Mouse (Mus musculus) ES-Bruce4 (cell line): Measurements from ENCODE around the gene Plxnb2. TPM values are rescaled to one million over a fixed set of nuclear protein-coding genes. Genes with fewer than 3 reads are reported as not detected.
A peak's percentile ranks its signal among the peaks of the same experiment; 100 is the strongest.

ENCODE experiments used
- H3K27ac ChIP-seq: 2 replicates; pipeline ENCODE4 v1.5.1; 2012; ENCODE audit warnings: low read length, inconsistent platforms; ENCODE audit not compliant: insufficient read depth
- H3K27me3 ChIP-seq: 2 replicates; pipeline ENCODE4 v1.6.1; 2012; ENCODE audit warnings: mild to moderate bottlenecking, low read length, inconsistent platforms; ENCODE audit not compliant: control insufficient read depth, poor library complexity, insufficient read depth, severe bottlenecking
- H3K36me3 ChIP-seq: 2 replicates; pipeline ENCODE4 v1.6.1; 2012; ENCODE audit warnings: inconsistent platforms, mild to moderate bottlenecking, low read length, moderate library complexity; ENCODE audit not compliant: control insufficient read depth, poor library complexity, insufficient read depth, severe bottlenecking
- H3K4me1 ChIP-seq: one replicate; pipeline ENCODE4 v1.8.1; 2011; ENCODE audit warnings: low read length; ENCODE audit not compliant: control insufficient read depth, insufficient read depth
- H3K4me3 ChIP-seq: 2 replicates; pipeline ENCODE4 v1.5.1; 2011; ENCODE audit warnings: low read depth, mild to moderate bottlenecking, low read length
- H3K9ac ChIP-seq: 2 replicates; pipeline ENCODE4 v1.6.1; 2012; ENCODE audit warnings: low read depth, mild to moderate bottlenecking, inconsistent platforms; ENCODE audit not compliant: poor library complexity, severe bottlenecking
- H3K9me3 ChIP-seq: replicated peaks from 2 replicates; pipeline ENCODE4 v1.6.1; 2012; ENCODE audit warnings: mild to moderate bottlenecking, low read length, inconsistent platforms; ENCODE audit not compliant: control insufficient read depth, poor library complexity, insufficient read depth, severe bottlenecking
- CTCF ChIP-seq: IDR thresholded peaks from one replicate; pipeline ENCODE4 v1.8.1; 2011; ENCODE audit warnings: low read depth, low read length
- EP300 ChIP-seq: IDR thresholded peaks from 2 replicates; pipeline ENCODE4 v1.6.1; 2011; ENCODE audit warnings: low read depth, low read length; ENCODE audit not compliant: insufficient read depth
- POLR2A ChIP-seq: IDR thresholded peaks from one replicate; pipeline ENCODE4 v1.8.1; 2011; ENCODE audit warnings: low read length; ENCODE audit not compliant: insufficient read depth
- polyA plus RNA-seq: library from polyadenylated mRNA; stranded (reverse); fragments of >200 nt; gene quantifications from 2 replicates; pipeline ENCODE4 v1.2.4, GENCODE M21; 2011; ENCODE audit warnings: low read depth; ENCODE audit not compliant: missing spikeins, insufficient read depth, insufficient read length

Gene Plxnb2
- polyA plus RNA-seq, 1 experiment, result 86.1 TPM

DNA sequence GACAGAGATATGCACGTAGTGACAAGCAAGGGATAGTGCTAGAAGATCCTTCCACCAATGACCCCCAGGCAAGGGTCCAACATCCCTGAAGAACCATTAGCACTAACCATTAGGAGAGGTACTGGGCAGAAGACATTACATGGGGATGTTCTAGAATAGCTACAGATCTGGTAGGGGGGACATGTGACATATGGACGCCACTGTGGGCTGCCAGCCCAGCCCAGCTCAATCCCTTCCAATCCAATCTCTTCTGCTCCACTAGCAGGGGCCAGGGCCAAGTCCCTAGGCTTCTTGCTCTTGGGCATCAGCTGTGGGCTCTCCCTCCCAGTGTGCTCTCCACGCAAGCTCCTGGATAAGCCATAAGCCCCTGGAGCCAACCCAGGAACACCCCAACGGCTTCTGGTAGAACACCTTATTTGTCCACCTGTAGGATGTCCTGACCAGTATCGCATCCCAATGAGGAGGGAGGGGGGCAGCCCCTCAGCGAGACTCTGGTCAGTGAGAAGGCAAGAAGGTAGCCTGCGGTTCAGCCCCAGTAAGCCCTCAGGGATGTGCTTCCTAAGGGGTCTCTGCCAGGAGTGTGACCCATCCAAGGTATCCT, 2.2 kb downstream of the Plxnb2 start:
- H3K9ac ChIP-seq, result peak overlapping the region; percentile 81; the same call in 1 of the 2 replicates
- H3K4me1 ChIP-seq, result peaks cover 14% of the 10 kb centered on the region
- TF ChIP-seq EP300, result no peak
- no peak for TF ChIP-seq POLR2A

DNA sequence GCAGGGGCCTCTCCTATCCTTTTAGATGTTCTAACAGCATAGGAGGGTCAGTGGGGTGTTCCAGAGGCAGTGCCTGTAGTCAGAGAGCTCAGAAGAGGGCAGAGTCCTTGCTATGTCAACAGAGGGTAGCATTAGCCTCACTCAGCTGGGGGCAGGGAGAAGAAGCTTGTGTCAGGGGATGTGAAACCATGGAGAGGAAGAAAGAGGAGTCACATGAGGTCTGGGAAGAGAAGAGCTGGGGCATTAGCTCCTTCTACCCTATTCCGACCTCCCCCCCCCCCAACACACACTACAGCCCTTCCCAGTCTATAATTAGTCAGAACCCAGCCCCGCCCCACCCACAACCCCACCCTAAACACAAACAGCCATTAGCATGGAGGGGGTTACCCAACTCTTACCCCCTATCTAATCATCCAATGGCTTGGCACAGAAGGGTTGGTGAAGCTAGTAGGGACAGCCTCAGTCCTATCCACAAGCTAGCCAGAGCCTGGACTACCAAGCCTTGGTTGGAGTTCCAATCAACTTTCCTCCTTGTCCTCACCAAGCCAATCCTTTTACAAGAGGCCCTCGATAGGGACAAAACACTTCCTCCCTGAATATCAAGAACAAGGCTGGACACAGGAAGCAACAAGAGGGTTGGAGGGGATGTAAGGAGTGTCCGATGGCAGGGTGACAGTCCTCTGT, 2.9 kb downstream of the Plxnb2 start:
- Histone ChIP-seq H3K4me1 (peaks cover 14% of the 10 kb centered on the region), H3K9me3 (no peaks in the 10 kb centered on the region), H3K36me3 (no peaks in the 10 kb centered on the region), H3K27ac (peak overlapping the region; percentile 83), H3K9ac (0 out of 2 replicates have a peak overlapping the region, but pooled peaks have one; percentile 81), H3K4me3 (peak overlapping the region; percentile 31; the same call in 1 of the 2 replicates), H3K27me3 (no peaks in the 10 kb centered on the region)
- no peak for TF ChIP-seq CTCF
- no peak for TF ChIP-seq POLR2A
- no peak for TF ChIP-seq EP300

More for the DNA sequence above, 2.2 kb downstream of the Plxnb2 start:
- Histone ChIP-seq H3K4me3 (peak overlapping the region; percentile 88), H3K9me3 (no peaks in the 10 kb centered on the region), H3K27me3 (no peaks in the 10 kb centered on the region), H3K36me3 (no peaks in the 10 kb centered on the region), H3K27ac (peak overlapping the region; percentile 66)

DNA sequence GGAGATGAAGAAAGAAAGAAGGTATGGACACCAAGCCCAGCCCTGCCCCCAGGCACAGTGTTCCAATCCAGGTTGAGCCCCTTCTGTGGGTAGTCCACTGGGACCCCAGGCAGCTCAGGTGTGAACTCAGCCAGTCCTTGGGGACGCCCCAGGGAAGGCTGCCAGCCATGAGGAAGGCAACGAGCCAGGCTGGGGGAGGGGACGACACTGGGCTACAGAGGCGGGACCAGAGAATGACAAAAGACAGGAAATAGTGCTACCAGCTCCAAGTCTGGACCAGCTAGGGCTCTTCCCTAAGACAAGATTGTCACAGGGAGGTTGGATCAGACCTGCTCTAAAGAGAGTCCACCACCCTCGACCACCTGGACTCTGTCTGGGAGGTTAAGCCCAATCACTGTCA, 3.5 kb downstream of the Plxnb2 start:
- H3K9ac ChIP-seq, result 0 out of 2 replicates have a peak overlapping the region, but pooled peaks have one; percentile 81
- no peaks in the 10 kb centered on the region for H3K9me3 ChIP-seq
- no peaks in the 10 kb centered on the region for H3K36me3 ChIP-seq
- peaks cover 14% of the 10 kb centered on the region for H3K4me1 ChIP-seq
- TF ChIP-seq CTCF (no peak), EP300 (peak; percentile 95)
- peak overlapping the region; percentile 83 for H3K27ac ChIP-seq
- H3K4me3 ChIP-seq, result peak overlapping the region; percentile 7; the same call in 1 of the 2 replicates
- H3K27me3 ChIP-seq, result no peaks in the 10 kb centered on the region

DNA sequence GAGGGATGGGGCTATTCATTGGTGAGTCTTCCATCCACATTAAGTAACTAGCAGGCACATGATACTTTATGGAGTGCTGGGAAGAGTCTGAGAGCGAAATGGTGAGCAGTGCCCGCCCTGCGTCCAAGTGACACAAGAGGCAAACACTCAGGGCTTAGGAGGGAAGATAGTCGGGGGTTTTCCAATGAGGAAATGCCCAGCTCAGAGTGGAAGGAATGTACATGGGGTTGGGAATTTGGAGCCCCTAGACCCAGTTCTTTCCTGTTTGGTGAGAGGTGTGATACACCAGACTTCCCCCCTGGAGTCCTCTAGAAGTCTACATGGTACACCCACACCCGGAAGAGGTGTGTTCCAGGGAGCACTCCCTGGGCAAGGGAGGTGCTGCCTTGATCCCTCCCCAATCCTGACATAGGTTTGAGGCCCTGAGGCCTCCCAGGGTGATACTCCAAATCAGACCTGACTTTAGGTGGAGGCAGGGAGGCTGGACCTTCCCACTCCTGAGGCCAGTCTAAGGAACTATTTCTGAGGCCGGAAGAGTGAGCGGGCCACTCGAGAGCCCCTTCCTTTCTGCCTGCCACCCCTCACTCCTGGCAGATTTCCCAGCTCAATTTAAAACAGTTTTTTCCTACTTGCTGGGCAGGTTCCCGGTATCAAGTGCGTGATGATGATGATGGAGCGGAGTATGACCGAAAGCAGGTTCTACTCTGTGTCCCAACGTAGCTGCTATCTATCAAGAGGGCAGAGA, 5.0 kb downstream of the Plxnb2 start:
- no peaks in the 10 kb centered on the region for H3K27me3 ChIP-seq
- TF ChIP-seq CTCF, result no peak
- TF ChIP-seq EP300, result no peak
- TF ChIP-seq POLR2A, result no peak
- H3K9ac ChIP-seq, result no peak overlapping the region
- no peaks in the 10 kb centered on the region for H3K36me3 ChIP-seq
- H3K9me3 ChIP-seq, result no peaks in the 10 kb centered on the region
- H3K27ac ChIP-seq, result 0 out of 2 replicates have a peak overlapping the region, but pooled peaks have one; percentile 4
- H3K4me1 ChIP-seq, result peaks cover 14% of the 10 kb centered on the region
- H3K4me3 ChIP-seq, result no peak overlapping the region

DNA sequence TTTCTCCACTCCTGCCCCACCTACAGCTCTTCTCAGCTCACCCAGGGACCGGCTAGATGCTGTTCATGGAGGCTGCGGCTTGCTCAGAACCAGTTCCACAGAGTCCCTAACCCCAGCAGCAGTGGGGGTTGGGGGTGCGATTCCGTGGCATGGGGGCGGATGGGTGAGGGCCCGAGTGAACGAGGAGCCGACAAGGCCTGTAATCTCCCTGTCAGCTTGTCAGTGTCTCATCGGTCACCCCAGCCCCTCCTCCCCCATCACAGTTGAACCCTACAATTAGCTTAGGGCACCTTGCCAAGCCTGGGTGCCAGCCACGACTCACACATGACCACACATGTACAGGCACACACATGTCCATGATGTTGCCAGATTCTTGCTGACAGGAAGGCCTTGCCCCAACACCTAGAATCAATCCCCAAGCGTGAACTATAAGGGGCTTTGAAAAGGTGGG, 5.7 kb downstream of the Plxnb2 start:
- no peak overlapping the region for H3K4me3 ChIP-seq

DNA sequence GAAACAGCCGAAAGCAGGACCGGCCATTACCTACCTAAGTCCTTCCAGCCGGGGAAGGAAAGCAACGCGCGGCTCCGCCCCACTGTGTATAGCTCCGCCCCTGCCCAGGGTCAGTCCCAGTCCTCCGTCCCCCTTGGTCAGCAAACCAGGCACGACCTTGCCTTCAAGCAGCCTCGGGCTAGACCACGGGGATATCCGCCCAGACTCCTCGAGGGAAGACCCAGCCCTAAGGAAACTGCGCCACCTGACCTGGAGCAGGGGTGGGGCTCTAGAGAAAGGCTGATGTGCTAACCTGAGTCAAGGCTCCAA, 6.7 kb downstream of the Plxnb2 start:
- H3K27ac ChIP-seq, result no peak overlapping the region

More for the DNA sequence above, 5.7 kb downstream of the Plxnb2 start:
- peak; percentile 73 for TF ChIP-seq EP300
- no peak for TF ChIP-seq POLR2A
- TF ChIP-seq CTCF, result no peak
- Histone ChIP-seq H3K36me3 (no peaks in the 10 kb centered on the region), H3K9ac (peak overlapping the region; percentile 11; the same call in 1 of the 2 replicates), H3K27ac (0 out of 2 replicates have a peak overlapping the region, but pooled peaks have one; percentile 4), H3K27me3 (no peaks in the 10 kb centered on the region), H3K9me3 (no peaks in the 10 kb centered on the region), H3K4me1 (peaks cover 16% of the 10 kb centered on the region)

More for the DNA sequence above, 6.7 kb downstream of the Plxnb2 start:
- peak overlapping the region; percentile 70 for H3K9ac ChIP-seq
- peak; percentile 78 for TF ChIP-seq EP300
- no peak for TF ChIP-seq POLR2A
- TF ChIP-seq CTCF, result no peak
- H3K4me3 ChIP-seq, result peak overlapping the region; percentile 72
- H3K27me3 ChIP-seq, result no peaks in the 10 kb centered on the region
- H3K36me3 ChIP-seq, result no peaks in the 10 kb centered on the region
- peaks cover 21% of the 10 kb centered on the region for H3K4me1 ChIP-seq
- H3K9me3 ChIP-seq, result no peaks in the 10 kb centered on the region
